9 mouse cellular contexts compared by ENCODE assay signal in genomic region chr14:29017883-29018282, GRCm38 (mm10). TPM values are rescaled to one million over a fixed set of nuclear protein-coding genes. Genes with fewer than 3 reads are reported as not detected.
DNase-seq lines count a peak whose midpoint lies in the region; ATAC-seq and TF ChIP-seq lines count a peak whose summit lies in the region.
"Had no signal": no experiment of that assay in that cellular context is flagged by ENCODE, and none has a peak within 500 bp of the region (broad histone marks: within the 10 kb centered on the region; RNA-seq: fewer than 3 reads in every experiment).

Lrtm1 (plus strand) TSS chr14:29018208.

- intact Hi-C loops in gastrocnemius, postnatal 14 days (cut with DNase I; ENCODE audit: low total_unique reads) = no loop called here
- intact Hi-C loops in left cerebral cortex, postnatal 4 days (cut with DNase I) = no loop called here

- TF ChIP-seq CTCF in kidney, postnatal 0 days (IDR thresholded peaks at IDR 0.05; ENCODE audit: low read depth) = no peak

- no peaks in the 10 kb centered on the region for H3K9me3 ChIP-seq in kidney, postnatal 0 days (replicated peaks; ENCODE audit: low read length)

- no peak within 1 kb of the TSS for H3K4me3 ChIP-seq in kidney, postnatal 0 days (replicated peaks; ENCODE audit: low read depth, low read length)

- no peaks in the 10 kb centered on the region for H3K27me3 ChIP-seq in kidney, postnatal 0 days (ENCODE audit: insufficient read depth, low read length)

- H3K36me3 ChIP-seq in kidney, postnatal 0 days (ENCODE audit: insufficient read depth, low read length) = no peaks in the 10 kb centered on the region

- H3K27ac ChIP-seq in kidney, postnatal 0 days = no peak within 1 kb of the TSS

- no peak within 1 kb of the TSS for H3K9ac ChIP-seq in kidney, postnatal 0 days (ENCODE audit: low read depth, low read length)

- ATAC-seq in kidney, postnatal 0 days (replicated peaks; ENCODE audit: low FRiP score, low read depth) = no peak; the same call in 1 of the 2 replicates

- 21% methylated on average over 5 of the region's 5 CpGs for WGBS in kidney, postnatal 0 days

- no peaks in the 10 kb centered on the region for H3K4me1 ChIP-seq in kidney, postnatal 0 days (replicated peaks; ENCODE audit: insufficient read depth, low read length)

- peak; percentile 34 for DNase-seq in adrenal gland, adult 2 months
- no peak for DNase-seq in adrenal gland, adult 18-20 months (ENCODE audit: low spot score in 2 of 2)
- DNase-seq in NIH3T3 (ENCODE audit: low read depth) = peak; percentile 52
- peak; percentile 46 for DNase-seq in gastrocnemius, postnatal 14 days
- peak; percentile 61 for DNase-seq in kidney, postnatal 0 days (ENCODE audit: low spot score)
- DNase-seq in left cerebral cortex, postnatal 4 days = no peak
- no peak for DNase-seq in layer of hippocampus, adult 9-11 months
- no peak for DNase-seq in cerebellum, adult 9-10 months

- H3K4me2 ChIP-seq in kidney, postnatal 0 days (ENCODE audit: low read length) = no peak within 1 kb of the TSS

RNA-seq across cellular contexts. Expression of gene Lrtm1, which starts in this region (rescaled TPM):
- total RNA-seq in adrenal gland, adult 2 months (2021) = under 1 TPM; 0.17 to 0.29 TPM
- 0.03 and 0.15 TPM in 2 replicates for polyA plus RNA-seq in adrenal gland, adult 2 months (2012; rRNA removed)
- total RNA-seq in adrenal gland, adult 18-20 months (2021) = under 1 TPM; 0.13 to 0.35 TPM
- 10 to 100 TPM; 23.4 to 35.1 TPM for total RNA-seq in gastrocnemius, postnatal 14 days (2021)
- 0.04 TPM in 2 replicates for polyA plus RNA-seq in kidney, postnatal 0 days (2015; fragmentation: Nextera tagmentation; extraction: Ambion mirVana)
- total RNA-seq in left cerebral cortex, postnatal 4 days (2021) = not detected
- total RNA-seq: neutrophil, adult 5-6 weeks had no signal

Comparison
In these comparisons a context has a peak if more than half of its experiments do, and no peak if none do; other contexts are left out.
1. RNA of gene Lrtm1 (total RNA-seq): 23.4 to 35.1 TPM in gastrocnemius, postnatal 14 days; 0.13 to 0.35 TPM in adrenal gland, adult 18-20 months, 0.17 to 0.29 TPM in adrenal gland, adult 2 months and not detected in left cerebral cortex, postnatal 4 days; every median in the first group is over 10 times any median in the second.
2. Peak in DNase-seq in adrenal gland, adult 2 months; RNA of the gene not detected or under 1 TPM.
3. Peak in DNase-seq in kidney, postnatal 0 days; RNA of the gene not detected or under 1 TPM.
4. DNase-seq: peak in NIH3T3 (single experiment) and gastrocnemius, postnatal 14 days (single experiment); none in adrenal gland, adult 18-20 months (0 of 2), left cerebral cortex, postnatal 4 days (single experiment), layer of hippocampus, adult 9-11 months (single experiment) and cerebellum, adult 9-10 months (single experiment).